Mouse (Mus musculus) monocyte, adult 5-6 weeks (primary cell): ENCODE results near the gene Dtx3. TPM values are rescaled to one million over a fixed set of nuclear protein-coding genes. Genes with fewer than 3 reads are reported as not detected.
A peak's percentile ranks its signal among the peaks of the same experiment; 100 is the strongest.
"Not testable (repeated sequence)": the region's sequence is repeated elsewhere in the genome, so short reads cannot be mapped to it uniquely, and the experiment has no call there.

ENCODE experiments used
- ATAC-seq: fragments of 153-309, 156-312 bp; replicated peaks from 2 replicates; pipeline ENCODE4 v1.8.0; 2017; ENCODE audit warnings: mild to moderate bottlenecking; ENCODE audit not compliant: low TSS enrichment, insufficient number of reproducible peaks, severe bottlenecking, poor library complexity, low FRiP score
- total RNA-seq: library from RNA; stranded (forward); fragments of 200-1000, 200-491, 200-594 nt; gene quantifications from 3 replicates; pipeline ENCODE4 v1.2.3, GENCODE M21; 2017

The Dtx3 gene
- total RNA-seq, 1 experiment from 2014 or later: 8.8 TPM

GRCm38 (mm10) chr10:127154241-127154640 lies 41.3 kb downstream of the Dtx3 start:
- ATAC-seq: no peak

- 0 out of 2 replicates have a peak, but pooled peaks have one; percentile 63 for ATAC-seq
Observed at GRCm38 (mm10) chr10:127153323-127153722, 42.2 kb downstream of the Dtx3 start.

- not testable (repeated sequence) for ATAC-seq
Observed at GRCm38 (mm10) chr10:127152556-127152955, 43.0 kb downstream of the Dtx3 start.

DNA sequence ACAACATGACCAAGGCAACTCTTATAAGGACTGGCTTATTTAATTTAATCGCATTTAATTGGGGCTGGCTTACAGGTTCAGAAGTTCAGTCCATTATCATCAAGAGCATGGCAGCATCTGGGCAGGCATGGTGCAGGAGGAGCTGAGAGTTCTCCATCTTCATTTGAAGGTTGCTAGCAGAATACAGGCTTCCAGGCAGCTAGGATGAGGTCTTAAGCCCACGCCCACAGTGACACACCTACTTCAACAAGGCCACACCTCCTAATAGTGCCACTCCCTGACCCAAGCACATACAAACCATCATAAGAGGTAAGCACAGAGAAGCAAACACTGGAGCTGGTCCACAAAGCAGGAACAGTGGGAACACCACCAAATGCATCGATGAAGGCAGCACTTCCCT lies 44.3 kb downstream of the Dtx3 start:
- not testable (repeated sequence) for ATAC-seq

- no peak; the same call in 1 of the 2 replicates for ATAC-seq
Observed at GRCm38 (mm10) chr10:127150471-127150872, 45.1 kb downstream of the Dtx3 start.

DNA sequence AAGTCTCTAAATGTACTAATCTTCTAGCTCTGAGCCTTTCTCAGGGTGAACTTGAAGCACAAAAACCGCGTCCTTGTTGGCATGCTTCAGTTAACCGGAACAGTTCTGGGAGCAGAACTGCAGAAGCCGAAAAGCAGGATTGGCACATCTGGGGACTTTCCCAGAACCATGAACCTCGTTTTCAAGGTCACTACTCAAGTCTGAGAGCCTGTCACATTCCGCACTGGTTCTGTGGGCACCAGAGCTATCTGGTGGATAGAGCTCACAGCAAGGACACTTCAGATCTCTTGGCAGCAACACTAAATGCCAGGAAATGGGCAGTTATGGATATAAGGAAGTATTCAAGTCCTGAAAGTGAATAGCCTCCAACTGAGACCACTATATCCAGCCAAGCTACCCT lies 48.4 kb downstream of the Dtx3 start:
- ATAC-seq: no peak

GRCm38 (mm10) chr10:127145303-127145702 lies 50.2 kb downstream of the Dtx3 start:
- ATAC-seq: no peak

DNA sequence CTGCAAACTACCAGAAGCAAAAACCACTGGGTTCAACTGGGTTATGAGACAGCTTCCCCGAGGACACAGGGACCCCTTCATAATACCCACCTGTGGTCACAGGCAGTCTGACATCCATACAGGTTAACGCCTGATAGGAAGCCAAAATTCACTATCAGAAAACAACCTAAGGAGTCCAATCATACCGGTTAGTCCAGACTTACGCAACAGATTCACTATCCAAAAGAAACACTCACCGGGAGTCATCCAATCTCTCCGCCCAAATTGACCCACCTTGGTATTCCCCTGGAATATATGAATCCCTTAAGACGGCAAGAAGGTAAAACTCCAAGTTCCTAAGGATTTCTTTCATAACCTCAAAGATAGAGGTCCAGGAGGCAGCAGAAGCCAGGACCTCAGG lies 51.0 kb downstream of the Dtx3 start:
- no peak for ATAC-seq

GRCm38 (mm10) chr10:127143228-127143627 lies 52.3 kb downstream of the Dtx3 start:
- no peak for ATAC-seq

GRCm38 (mm10) chr10:127141500-127141899 lies 54.0 kb downstream of the Dtx3 start:
- peak; percentile 33 for ATAC-seq

- no peak for ATAC-seq
Observed at GRCm38 (mm10) chr10:127140971-127141370, 54.6 kb downstream of the Dtx3 start.

Other genes with a start within 250 kb of the Dtx3 start
- gene Ctdsp2, start 217.0 kb downstream of the Dtx3 start, total RNA-seq: 36.2 to 38.6 TPM (median 37.6 TPM) in 3 replicates
- gene Avil, start 195.0 kb downstream of the Dtx3 start, total RNA-seq: 1.1 to 13.0 TPM (median 4.4 TPM) in 3 replicates
- gene Tsfm, start 164.9 kb downstream of the Dtx3 start, total RNA-seq: 8.5 to 14.3 TPM (median 13.9 TPM) in 3 replicates
- 1.3 to 5.1 TPM (median 1.6 TPM) in 3 replicates for gene Mettl1, start 154.3 kb downstream of the Dtx3 start, total RNA-seq
- 0.39 TPM in 1 of 3 replicates, not detected in the others for gene Eef1akmt3, start 154.2 kb downstream of the Dtx3 start, total RNA-seq
- not detected in 3 replicates for gene Cyp27b1, start 147.5 kb downstream of the Dtx3 start, total RNA-seq
- 1.6 TPM in 1 of 3 replicates, not detected in the others for gene March9, start 135.5 kb downstream of the Dtx3 start, total RNA-seq
- gene Cdk4, start 132.2 kb downstream of the Dtx3 start, total RNA-seq: 23.3 to 49.4 TPM (median 23.9 TPM) in 3 replicates
- 38.1 to 49.9 TPM (median 47.0 TPM) in 3 replicates for gene Tspan31, start 125.5 kb downstream of the Dtx3 start, total RNA-seq
- 31.1 to 112 TPM (median 48.9 TPM) in 3 replicates for gene Agap2, start 120.4 kb downstream of the Dtx3 start, total RNA-seq
- 253 to 285 TPM (median 262 TPM) in 3 replicates for gene Os9, start 74.6 kb downstream of the Dtx3 start, total RNA-seq
- 166 to 275 TPM (median 211 TPM) in 3 replicates for gene B4galnt1, start 30.5 kb downstream of the Dtx3 start, total RNA-seq
- gene Slc26a10, start 15.1 kb downstream of the Dtx3 start, total RNA-seq: 3.2 to 4.2 TPM (median 3.5 TPM) in 3 replicates
- gene Arhgef25, start 5.6 kb downstream of the Dtx3 start, total RNA-seq: 1.9 TPM in 1 of 3 replicates, not detected in the others
- gene Pip4k2c, start 15.9 kb upstream of the Dtx3 start, total RNA-seq: 15.7 to 32.0 TPM (median 21.5 TPM) in 3 replicates
- gene Kif5a, start 67.6 kb upstream of the Dtx3 start, total RNA-seq: 0.19 to 0.48 TPM in 2 of 3 replicates, not detected in the other
- gene Dctn2, start 70.6 kb upstream of the Dtx3 start, total RNA-seq: 89.0 to 104 TPM (median 92.1 TPM) in 3 replicates
- gene Mbd6, start 93.3 kb upstream of the Dtx3 start, total RNA-seq: 4.2 to 15.5 TPM (median 12.1 TPM) in 3 replicates
- gene Mars, start 116.1 kb upstream of the Dtx3 start, total RNA-seq: 56.6 to 72.2 TPM (median 64.5 TPM) in 3 replicates
- gene Arhgap9, start 126.2 kb upstream of the Dtx3 start, total RNA-seq: 101 to 125 TPM (median 109 TPM) in 3 replicates
- gene Gli1, start 146.2 kb upstream of the Dtx3 start, total RNA-seq: not detected in 3 replicates
- gene Inhbe, start 158.7 kb upstream of the Dtx3 start, total RNA-seq: not detected in 3 replicates
- gene Inhbc, start 174.7 kb upstream of the Dtx3 start, total RNA-seq: not detected in 3 replicates
- 32.1 to 81.2 TPM (median 33.7 TPM) in 3 replicates for gene R3hdm2, start 184.6 kb upstream of the Dtx3 start, total RNA-seq